Mouse (Mus musculus) neural tube, embryonic 15.5 days (tissue): ENCODE measurements around the gene Prlr. TPM values are rescaled to one million over a fixed set of nuclear protein-coding genes. Genes with fewer than 3 reads are reported as not detected.

Experiments used
- ATAC-seq: fragments of 200-750 bp; cut with Nextera tagmentation; 2 replicates; pipeline ENCODE4 v1.8.0; 2017; ENCODE audit warnings: mild to moderate bottlenecking, moderate TSS enrichment, moderate library complexity; ENCODE audit not compliant: low FRiP score
- H3K27ac ChIP-seq: fragments of 300-500 bp; sonication (generic); replicated peaks from 2 replicates; pipeline ENCODE4 v1.5.1; 2015; ENCODE audit warnings: mild to moderate bottlenecking, inconsistent platforms
- H3K27me3 ChIP-seq: fragments of 300-500 bp; sonication (generic); replicated peaks from 2 replicates; pipeline ENCODE4 v1.6.1; 2015; ENCODE audit warnings: inconsistent platforms
- H3K36me3 ChIP-seq: fragments of 300-500 bp; sonication (generic); 2 replicates; pipeline ENCODE4 v1.6.1; 2015; ENCODE audit warnings: inconsistent platforms
- H3K4me1 ChIP-seq: fragments of 300-500 bp; sonication (generic); 2 replicates; pipeline ENCODE4 v1.6.1; 2015; ENCODE audit warnings: inconsistent platforms
- H3K4me2 ChIP-seq: fragments of 300-500 bp; sonication (generic); 2 replicates; pipeline ENCODE4 v1.6.1; 2015; ENCODE audit warnings: inconsistent platforms, mild to moderate bottlenecking, moderate library complexity
- H3K4me3 ChIP-seq: fragments of 300-500 bp; sonication (generic); replicated peaks from 2 replicates; pipeline ENCODE4 v1.5.1; 2015; ENCODE audit warnings: mild to moderate bottlenecking, inconsistent platforms
- H3K9ac ChIP-seq: fragments of 300-500 bp; sonication (generic); replicated peaks from 2 replicates; pipeline ENCODE4 v1.6.1; 2015; ENCODE audit warnings: mild to moderate bottlenecking, inconsistent platforms
- H3K9me3 ChIP-seq: fragments of 300-500 bp; sonication (generic); replicated peaks from 2 replicates; pipeline ENCODE4 v1.6.1; 2016; ENCODE audit warnings: inconsistent platforms
- WGBS: fragments of 180-500 bp; shearing (Covaris S2); methylation state at CpG from one replicate; pipeline ENCODE4 v1.1.7; 2015; ENCODE audit warnings: mixed read lengths; 5-methylcytosine and 5-hydroxymethylcytosine counted together
- polyA plus RNA-seq: library from polyadenylated mRNA; unstranded; fragments of >200 nt; fragmentation: Nextera tagmentation; extraction: Ambion mirVana; gene quantifications from 2 replicates; pipeline ENCODE4 v1.2.1, GENCODE M21; 2015

Prlr gene
- polyA plus RNA-seq, 1 experiment from 2014 or later = 4.0 TPM

DNA sequence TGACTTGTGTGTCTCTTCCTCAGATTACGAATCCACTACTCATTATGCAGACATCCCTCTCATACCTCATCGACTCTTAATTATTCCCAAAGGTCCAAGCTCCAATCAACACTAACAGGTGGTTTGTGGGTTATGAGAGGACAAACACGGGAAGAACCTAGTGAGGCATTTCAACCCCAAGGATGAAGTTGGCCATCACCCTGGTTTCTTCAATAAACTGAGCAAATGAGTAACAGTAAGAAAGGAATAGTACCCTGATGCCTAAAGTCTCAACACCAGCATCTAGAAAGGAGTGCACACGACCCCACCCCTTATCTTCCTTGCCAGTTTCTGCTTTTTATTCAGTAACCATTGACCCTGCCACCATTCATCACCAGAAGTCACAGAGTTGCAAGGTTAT lies 100.4 kb downstream of the Prlr start:
- ATAC-seq = no peak
- Histone ChIP-seq H3K4me2 (no peak overlapping the region), H3K36me3 (no peaks in the 10 kb centered on the region), H3K9me3 (no peaks in the 10 kb centered on the region), H3K27ac (no peak overlapping the region), H3K9ac (no peak overlapping the region), H3K4me1 (no peaks in the 10 kb centered on the region), H3K4me3 (no peak overlapping the region), H3K27me3 (no peaks in the 10 kb centered on the region)
- 72% methylated on average over 4 of the region's 4 CpGs for WGBS

DNA sequence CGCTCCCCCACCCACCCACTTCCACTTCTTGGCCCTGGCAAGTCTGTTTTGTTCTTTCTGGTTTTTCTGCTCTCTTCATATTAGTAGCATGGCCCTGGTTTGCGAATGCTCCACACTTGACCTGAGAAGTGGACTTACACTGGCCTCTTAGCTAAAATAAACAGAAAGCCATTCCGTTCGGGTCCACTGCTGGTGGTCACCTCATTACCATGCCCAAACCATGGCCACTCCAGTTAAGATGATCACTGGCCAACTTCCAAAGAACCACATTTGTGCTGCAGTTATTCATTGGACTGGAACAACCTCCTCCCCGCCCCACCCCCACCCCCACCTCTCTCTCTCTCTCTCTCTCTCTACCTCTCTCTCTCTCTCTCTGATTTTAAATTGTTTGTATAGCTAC lies 104.5 kb downstream of the Prlr start:
- H3K9me3 ChIP-seq = no peaks in the 10 kb centered on the region
- H3K36me3 ChIP-seq = no peaks in the 10 kb centered on the region
- ATAC-seq = no peak
- no peak overlapping the region for H3K27ac ChIP-seq
- no peak overlapping the region for H3K4me3 ChIP-seq
- H3K4me1 ChIP-seq = no peaks in the 10 kb centered on the region
- H3K27me3 ChIP-seq = no peaks in the 10 kb centered on the region
- H3K9ac ChIP-seq = no peak overlapping the region
- H3K4me2 ChIP-seq = no peak overlapping the region
- 88% methylated on average over 5 of the region's 5 CpGs for WGBS

DNA sequence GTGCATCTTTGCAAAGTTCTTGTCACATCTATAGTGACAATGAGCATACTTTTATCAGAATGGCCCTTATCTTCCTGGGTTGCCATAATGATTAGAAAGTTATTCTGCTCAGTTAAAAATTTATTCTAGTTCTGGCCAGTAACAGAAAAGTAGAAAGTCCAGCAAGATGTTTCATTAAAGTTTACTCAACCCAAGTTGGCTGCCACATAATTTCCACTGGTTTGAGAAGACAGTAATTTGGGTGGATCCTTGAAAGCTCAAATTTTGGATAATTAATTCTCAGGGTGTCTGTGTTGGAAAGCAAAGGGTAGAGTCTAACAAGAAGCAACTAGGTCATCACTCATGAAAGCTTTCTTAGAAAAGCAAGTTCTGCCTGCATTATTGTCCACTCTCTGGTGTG lies 106.6 kb downstream of the Prlr start:
- H3K4me2 ChIP-seq = no peak overlapping the region
- H3K9ac ChIP-seq = no peak overlapping the region
- ATAC-seq = no peak
- no peaks in the 10 kb centered on the region for H3K9me3 ChIP-seq
- H3K4me1 ChIP-seq = no peaks in the 10 kb centered on the region
- H3K27me3 ChIP-seq = no peaks in the 10 kb centered on the region
- H3K4me3 ChIP-seq = no peak overlapping the region
- H3K27ac ChIP-seq = no peak overlapping the region
- H3K36me3 ChIP-seq = no peaks in the 10 kb centered on the region

DNA sequence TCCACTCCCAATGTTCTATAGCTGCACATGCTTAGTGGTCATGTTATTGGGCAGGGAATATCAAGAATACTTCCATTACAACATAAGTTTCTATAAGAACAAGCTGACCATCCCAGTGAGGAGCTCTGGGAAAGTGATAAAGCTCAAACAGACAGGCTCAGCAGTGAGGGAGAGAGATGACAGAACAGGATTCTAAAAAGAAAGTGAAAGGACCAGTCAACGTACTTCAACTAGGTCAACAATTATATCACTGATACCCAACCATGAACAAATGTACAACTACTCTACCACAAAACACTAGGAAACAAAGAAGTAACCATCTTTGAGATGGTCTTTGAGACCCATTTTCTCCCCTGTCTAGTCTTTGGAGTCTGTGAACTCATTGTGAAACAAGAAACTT lies 119.5 kb downstream of the Prlr start:
- H3K36me3 ChIP-seq = no peaks in the 10 kb centered on the region
- H3K27me3 ChIP-seq = no peaks in the 10 kb centered on the region
- H3K4me3 ChIP-seq = no peak overlapping the region
- H3K27ac ChIP-seq = no peak overlapping the region
- no peaks in the 10 kb centered on the region for H3K4me1 ChIP-seq
- H3K9ac ChIP-seq = no peak overlapping the region
- no peak for ATAC-seq
- H3K4me2 ChIP-seq = no peak overlapping the region
- 89% methylated on average over 1 of the region's 1 CpGs for WGBS
- no peaks in the 10 kb centered on the region for H3K9me3 ChIP-seq

DNA sequence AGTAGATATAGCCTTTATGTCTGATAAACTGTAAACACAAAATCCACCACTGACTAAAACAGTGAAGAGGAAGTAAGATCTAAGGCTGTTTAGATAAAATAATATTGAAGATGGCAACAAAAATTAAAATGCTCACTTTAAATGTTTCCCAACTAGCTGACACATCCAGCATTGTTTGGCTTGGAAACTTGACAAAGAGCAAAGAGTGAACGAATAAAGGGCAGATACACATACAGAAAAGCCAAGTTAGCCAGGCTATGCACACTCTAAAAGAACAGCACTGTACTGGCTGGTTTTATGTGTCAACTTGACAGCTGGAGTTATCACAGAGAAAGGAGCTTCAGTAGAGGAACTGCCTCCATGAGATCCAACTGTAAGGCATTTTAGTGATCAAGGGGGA lies 121.0 kb downstream of the Prlr start:
- Histone ChIP-seq H3K4me2 (no peak overlapping the region), H3K36me3 (no peaks in the 10 kb centered on the region), H3K9me3 (no peaks in the 10 kb centered on the region), H3K27ac (no peak overlapping the region), H3K9ac (no peak overlapping the region), H3K4me1 (no peaks in the 10 kb centered on the region), H3K27me3 (no peaks in the 10 kb centered on the region), H3K4me3 (no peak overlapping the region)
- ATAC-seq = no peak
- 85% methylated on average over 1 of the region's 1 CpGs for WGBS

DNA sequence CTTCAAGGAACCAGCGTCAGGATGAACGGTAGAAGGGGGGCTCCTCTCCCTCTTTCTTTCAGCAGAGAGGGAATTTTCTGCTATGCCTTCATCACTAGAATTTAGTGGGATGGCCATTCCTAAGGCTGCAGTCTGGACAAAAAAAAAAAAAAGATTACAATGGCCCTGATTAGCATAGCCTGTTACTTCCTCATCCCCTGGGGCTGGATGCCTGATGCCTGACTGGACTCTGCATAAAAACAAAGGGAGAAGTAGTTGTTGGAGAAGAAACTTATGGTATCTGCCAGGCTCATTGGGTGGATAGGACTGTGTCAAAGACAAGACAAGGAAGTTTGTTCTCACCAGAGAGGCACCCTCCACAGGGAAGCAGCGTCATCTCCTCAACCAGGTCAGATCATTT lies 122.4 kb downstream of the Prlr start:
- no peaks in the 10 kb centered on the region for H3K9me3 ChIP-seq
- no peak overlapping the region for H3K4me2 ChIP-seq
- no peaks in the 10 kb centered on the region for H3K27me3 ChIP-seq
- no peak overlapping the region for H3K27ac ChIP-seq
- H3K4me3 ChIP-seq = no peak overlapping the region
- WGBS = 66% methylated on average over 3 of the region's 3 CpGs
- no peak for ATAC-seq
- H3K4me1 ChIP-seq = no peaks in the 10 kb centered on the region
- no peaks in the 10 kb centered on the region for H3K36me3 ChIP-seq
- H3K9ac ChIP-seq = no peak overlapping the region

DNA sequence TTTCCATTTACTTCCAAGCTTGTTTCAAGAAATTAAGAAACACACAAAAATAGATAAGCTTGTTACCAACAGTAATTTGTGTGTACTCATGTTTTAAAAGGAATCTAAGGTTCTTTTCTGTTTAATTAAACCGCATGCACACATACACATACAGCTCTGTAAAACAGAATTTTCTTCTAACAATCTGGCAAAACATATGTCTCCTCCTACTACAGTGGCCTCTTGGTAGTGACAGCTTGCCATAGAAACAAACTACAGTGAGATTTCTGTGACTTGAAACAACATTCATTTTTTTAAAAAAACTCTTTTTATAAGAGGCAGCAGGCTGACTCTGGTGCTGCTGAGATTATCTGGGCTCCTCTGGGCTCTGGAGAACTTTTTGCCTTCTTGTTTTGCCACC lies 129.4 kb downstream of the Prlr start:
- H3K4me2 ChIP-seq = no peak overlapping the region
- H3K27ac ChIP-seq = no peak overlapping the region
- no peaks in the 10 kb centered on the region for H3K9me3 ChIP-seq
- H3K27me3 ChIP-seq = no peaks in the 10 kb centered on the region
- no peaks in the 10 kb centered on the region for H3K4me1 ChIP-seq
- H3K36me3 ChIP-seq = no peaks in the 10 kb centered on the region
- ATAC-seq = no peak
- H3K4me3 ChIP-seq = no peak overlapping the region
- no peak overlapping the region for H3K9ac ChIP-seq
- 91% methylated on average over 1 of the region's 1 CpGs for WGBS

DNA sequence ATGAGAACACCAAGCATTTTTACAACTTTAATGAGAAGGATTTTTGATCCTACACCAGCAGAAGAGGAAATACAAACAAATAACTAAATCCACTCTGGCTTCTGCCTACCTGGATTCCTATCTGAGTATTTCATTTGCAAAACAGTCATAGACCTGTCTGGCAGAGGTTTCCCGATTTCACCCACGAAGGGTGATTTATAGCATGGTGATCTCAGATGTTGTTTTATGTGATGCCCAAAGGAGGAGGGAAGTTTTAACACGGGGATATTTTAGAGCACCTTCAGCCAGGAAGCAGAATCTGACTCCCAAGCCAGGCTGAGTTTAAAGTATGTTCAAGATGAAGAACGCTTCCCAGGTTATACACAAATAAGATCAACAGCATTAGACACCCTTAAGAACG lies 134.8 kb downstream of the Prlr start:
- no peaks in the 10 kb centered on the region for H3K36me3 ChIP-seq
- 0 out of 2 replicates have a peak, but pooled peaks cover 2% of the 10 kb centered on the region for H3K4me1 ChIP-seq
- WGBS = 71% methylated on average over 5 of the region's 5 CpGs

DNA sequence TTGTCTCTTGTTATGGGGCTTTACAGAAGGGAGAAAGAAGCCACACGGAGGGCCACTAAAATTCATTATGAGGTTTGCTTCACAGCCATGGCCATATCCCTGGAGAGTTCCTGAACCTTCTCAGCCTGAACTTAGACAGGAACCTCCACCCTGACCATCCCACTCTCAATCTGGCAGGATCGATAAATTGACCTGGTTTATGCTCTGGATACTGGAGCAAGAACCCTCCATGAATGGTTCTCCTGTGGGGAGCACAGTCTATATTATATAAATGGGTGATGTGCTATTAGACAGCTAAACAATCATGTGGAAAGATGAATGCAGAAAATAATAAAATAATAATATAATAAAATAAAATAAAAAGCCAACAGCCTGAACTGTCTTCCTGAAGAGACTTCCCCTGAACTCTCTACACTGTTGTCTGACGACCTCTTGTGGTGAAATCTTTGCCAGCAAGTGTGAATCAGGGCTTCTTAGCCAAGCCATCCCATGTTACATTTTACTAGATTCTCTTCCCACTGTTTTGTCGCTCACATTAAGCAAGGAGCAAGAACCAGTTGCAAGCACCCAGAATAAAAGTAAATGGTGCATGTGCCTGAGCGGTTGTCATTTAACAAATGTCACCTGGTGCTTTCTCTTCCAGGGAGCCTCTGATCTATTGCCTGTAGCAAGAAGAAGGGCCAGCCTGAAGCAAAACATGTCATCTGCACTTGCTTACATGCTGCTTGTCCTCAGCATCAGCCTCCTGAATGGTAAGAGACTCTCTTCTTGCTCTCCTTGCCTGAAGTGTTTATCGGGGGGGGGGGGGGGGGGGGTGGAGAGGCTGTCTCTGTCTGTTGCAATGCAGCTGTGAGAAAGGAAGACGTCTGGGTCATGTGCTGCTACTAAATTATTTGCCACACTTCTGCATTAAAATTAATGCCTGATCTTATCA lies 136.8 kb downstream of the Prlr start:
- Histone ChIP-seq H3K9ac (no peak overlapping the region), H3K27me3 (no peaks in the 10 kb centered on the region), H3K9me3 (no peaks in the 10 kb centered on the region), H3K36me3 (no peaks in the 10 kb centered on the region), H3K27ac (no peak overlapping the region), H3K4me3 (no peak overlapping the region), H3K4me2 (no peak overlapping the region), H3K4me1 (0 out of 2 replicates have a peak, but pooled peaks cover 2% of the 10 kb centered on the region)
- 47% methylated on average over 7 of the region's 7 CpGs for WGBS
- peak; percentile 86 for ATAC-seq

More for the DNA sequence above, 134.8 kb downstream of the Prlr start:
- Histone ChIP-seq H3K27ac (no peak overlapping the region), H3K9me3 (no peaks in the 10 kb centered on the region), H3K9ac (no peak overlapping the region), H3K27me3 (no peaks in the 10 kb centered on the region), H3K4me3 (no peak overlapping the region), H3K4me2 (no peak overlapping the region)
- no peak for ATAC-seq

DNA sequence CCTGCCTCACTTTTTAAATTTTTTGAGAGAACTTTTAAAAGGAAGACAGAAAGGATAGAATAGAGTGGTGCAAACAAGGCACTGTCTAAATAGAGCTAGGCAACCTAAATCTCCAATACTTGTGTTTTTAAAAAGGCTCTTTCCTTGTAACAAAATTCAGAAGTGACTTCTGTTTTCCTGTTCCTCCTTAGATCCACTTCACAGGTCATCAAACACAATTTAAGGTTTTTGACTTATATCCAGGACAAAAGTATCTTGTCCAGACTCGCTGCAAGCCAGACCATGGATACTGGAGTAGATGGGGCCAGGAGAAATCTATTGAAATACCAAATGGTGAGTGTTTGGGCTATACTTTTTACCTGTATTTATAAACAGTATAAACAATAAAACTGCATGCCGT lies 148.0 kb downstream of the Prlr start, which contains the start of gene Gm21973:
Gene Gm21973 (plus strand): TSS at position 301 of the 400 bp plus-strand sequence.
- ATAC-seq = no peak
- Histone ChIP-seq H3K4me2 (no peak within 1 kb of the TSS), H3K27ac (no peak within 1 kb of the TSS), H3K4me3 (no peak within 1 kb of the TSS), H3K4me1 (no peaks in the 10 kb centered on the region), H3K9ac (no peak within 1 kb of the TSS), H3K27me3 (no peaks in the 10 kb centered on the region), H3K36me3 (no peaks in the 10 kb centered on the region), H3K9me3 (no peaks in the 10 kb centered on the region)
- 89% methylated on average over 2 of the region's 2 CpGs for WGBS

DNA sequence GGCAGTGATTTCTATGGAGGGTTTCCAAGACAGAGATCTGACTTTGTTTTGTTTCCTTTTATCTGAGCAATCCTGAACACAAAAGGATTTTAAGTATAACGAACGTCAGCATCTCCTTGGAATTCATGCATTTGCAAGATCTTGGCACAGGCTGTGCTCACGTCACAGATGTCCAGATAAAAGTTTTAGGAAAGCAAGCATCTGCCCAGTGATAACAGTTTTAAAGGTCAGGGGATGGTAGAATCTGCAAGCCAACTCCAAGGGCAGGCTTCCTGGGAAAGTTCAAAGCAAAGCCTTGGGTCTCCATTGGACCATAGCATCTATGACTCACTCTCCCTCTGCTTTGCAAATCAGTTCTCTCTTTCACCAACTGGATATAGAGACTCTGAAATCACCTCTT lies 153.6 kb downstream of the Prlr start:
- H3K4me2 ChIP-seq = no peak overlapping the region
- no peak overlapping the region for H3K27ac ChIP-seq
- no peaks in the 10 kb centered on the region for H3K27me3 ChIP-seq
- H3K4me1 ChIP-seq = no peaks in the 10 kb centered on the region
- H3K9ac ChIP-seq = no peak overlapping the region
- 82% methylated on average over 3 of the region's 3 CpGs for WGBS
- H3K4me3 ChIP-seq = no peak overlapping the region
- ATAC-seq = no peak
- no peaks in the 10 kb centered on the region for H3K36me3 ChIP-seq
- no peaks in the 10 kb centered on the region for H3K9me3 ChIP-seq

DNA sequence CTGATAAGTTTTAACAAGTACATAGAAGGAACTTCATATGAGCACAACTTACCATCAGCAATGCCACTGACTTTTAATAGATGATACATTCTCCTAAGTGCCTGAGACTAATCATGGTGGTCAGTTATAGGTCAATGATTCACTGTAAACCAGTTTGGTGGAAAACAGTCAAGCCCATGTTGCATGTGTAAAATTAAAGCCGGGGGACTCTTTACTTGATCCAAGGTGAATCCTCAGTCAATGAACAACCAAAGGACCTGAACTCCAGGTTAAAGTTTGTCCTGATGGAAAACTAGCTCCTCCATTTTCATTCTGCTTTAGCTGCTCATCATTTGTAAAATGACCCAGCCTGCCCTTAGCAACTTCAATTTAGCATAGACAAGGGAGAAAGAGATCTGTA lies 155.5 kb downstream of the Prlr start:
- 98% methylated on average over 1 of the region's 1 CpGs for WGBS
- H3K9ac ChIP-seq = no peak overlapping the region
- H3K4me3 ChIP-seq = no peak overlapping the region

More for the DNA sequence above, 155.5 kb downstream of the Prlr start:
- no peak overlapping the region for H3K4me2 ChIP-seq
- H3K27me3 ChIP-seq = no peaks in the 10 kb centered on the region
- no peaks in the 10 kb centered on the region for H3K36me3 ChIP-seq
- ATAC-seq = no peak
- no peaks in the 10 kb centered on the region for H3K9me3 ChIP-seq
- no peak overlapping the region for H3K27ac ChIP-seq
- H3K4me1 ChIP-seq = no peaks in the 10 kb centered on the region
